Mouse (Mus musculus) G1E (cell line): Measurements from ENCODE around the gene Ttc36.

Experiments
- CTCF ChIP-seq: IDR thresholded peaks from 2 replicates; pipeline ENCODE4 v1.5.1; 2012; ENCODE audit warnings: low read depth, low read length, inconsistent platforms, mixed read lengths
- GATA1 ChIP-seq: IDR thresholded peaks from 2 replicates; pipeline ENCODE4 v1.6.1; 2012; ENCODE audit warnings: borderline replicate concordance, low read length, inconsistent platforms, mixed read lengths
- GATA2 ChIP-seq: IDR thresholded peaks from 2 replicates; pipeline ENCODE4 v1.6.1; 2012; ENCODE audit warnings: low read depth, low read length, inconsistent platforms, borderline replicate concordance

DNA sequence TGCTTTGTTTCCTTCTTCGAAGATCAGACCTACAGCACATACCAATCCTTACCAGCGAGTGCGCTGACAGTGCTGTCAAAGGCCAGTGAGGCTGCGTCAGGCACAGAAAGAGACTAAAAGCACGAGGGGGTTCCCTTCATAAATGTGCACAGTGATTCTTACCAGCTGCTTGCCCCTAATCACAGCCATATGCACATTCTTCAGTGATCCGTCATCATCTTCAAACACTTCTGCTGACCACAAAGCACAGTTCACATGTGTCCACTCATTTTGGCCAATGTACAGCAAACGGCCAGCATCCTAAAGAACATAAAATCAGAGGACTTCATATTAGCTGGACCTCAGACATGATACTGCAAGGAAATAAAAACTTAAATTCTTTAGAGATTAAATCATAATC lies 23.8 kb upstream of the Ttc36 start:
- TF ChIP-seq CTCF (no peak), GATA2 (no peak), GATA1 (no peak)
